Mouse (Mus musculus) stomach, embryonic 14.5 days (tissue): ENCODE data around the gene Apoa1. TPM values are rescaled to one million over a fixed set of nuclear protein-coding genes. Genes with fewer than 3 reads are reported as not detected.

Experiments
- ATAC-seq: fragments of 200-750 bp; cut with Nextera tagmentation; 2 replicates; pipeline ENCODE4 v1.8.0; 2017; ENCODE audit warnings: low read depth, moderate TSS enrichment; ENCODE audit not compliant: insufficient number of reproducible peaks, insufficient read depth, low FRiP score
- H3K27ac ChIP-seq: fragments of 300-500 bp; sonication (generic); 2 replicates; pipeline ENCODE4 v1.5.1; 2014; ENCODE audit warnings: mild to moderate bottlenecking, low read length, moderate library complexity, mixed read lengths
- H3K27me3 ChIP-seq: fragments of 300-500 bp; sonication (generic); 2 replicates; pipeline ENCODE4 v1.6.1; 2014; ENCODE audit warnings: low read length, control low read depth, mixed read lengths; ENCODE audit not compliant: control insufficient read depth, insufficient read depth
- H3K36me3 ChIP-seq: fragments of 300-500 bp; sonication (generic); 2 replicates; pipeline ENCODE4 v1.6.1; 2014; ENCODE audit warnings: mild to moderate bottlenecking, control low read depth, low read length, moderate library complexity, mixed read lengths; ENCODE audit not compliant: control insufficient read depth, insufficient read depth
- H3K4me1 ChIP-seq: fragments of 300-500 bp; sonication (generic); 2 replicates; pipeline ENCODE4 v1.6.1; 2014; ENCODE audit warnings: low read length, control low read depth, mixed read lengths; ENCODE audit not compliant: control insufficient read depth, insufficient read depth
- H3K4me2 ChIP-seq: fragments of 300-500 bp; sonication (generic); replicated peaks from 2 replicates; pipeline ENCODE4 v1.6.1; 2014; ENCODE audit warnings: low read depth, low read length, control low read depth
- H3K4me3 ChIP-seq: fragments of 300-500 bp; sonication (generic); 2 replicates; pipeline ENCODE4 v1.5.1; 2014; ENCODE audit warnings: low read depth, low read length, control low read depth
- H3K9ac ChIP-seq: fragments of 300-500 bp; sonication (generic); replicated peaks from 2 replicates; pipeline ENCODE4 v1.6.1; 2014; ENCODE audit warnings: low read depth, mild to moderate bottlenecking, control low read depth, low read length, moderate library complexity, mixed read lengths
- H3K9me3 ChIP-seq: fragments of 300-500 bp; sonication (generic); 2 replicates; pipeline ENCODE4 v1.6.1; 2016; ENCODE audit warnings: low read depth, low read length, control low read depth; ENCODE audit not compliant: control insufficient read depth
- WGBS: fragments of 180-500 bp; shearing (Covaris S2); extraction: QIAGEN DNeasy Blood & Tissue Kit; methylation state at CpG from one replicate; pipeline ENCODE4 v1.1.7; 2014; 5-methylcytosine and 5-hydroxymethylcytosine counted together
- polyA plus RNA-seq: library from polyadenylated mRNA; unstranded; fragments of >200 nt; fragmentation: Nextera tagmentation; extraction: Ambion mirVana; gene quantifications from 2 replicates; pipeline ENCODE4 v1.2.1, GENCODE M21; 2014

Gene Apoa1
- polyA plus RNA-seq, 1 experiment from 2014 or later = 70.2 TPM

DNA sequence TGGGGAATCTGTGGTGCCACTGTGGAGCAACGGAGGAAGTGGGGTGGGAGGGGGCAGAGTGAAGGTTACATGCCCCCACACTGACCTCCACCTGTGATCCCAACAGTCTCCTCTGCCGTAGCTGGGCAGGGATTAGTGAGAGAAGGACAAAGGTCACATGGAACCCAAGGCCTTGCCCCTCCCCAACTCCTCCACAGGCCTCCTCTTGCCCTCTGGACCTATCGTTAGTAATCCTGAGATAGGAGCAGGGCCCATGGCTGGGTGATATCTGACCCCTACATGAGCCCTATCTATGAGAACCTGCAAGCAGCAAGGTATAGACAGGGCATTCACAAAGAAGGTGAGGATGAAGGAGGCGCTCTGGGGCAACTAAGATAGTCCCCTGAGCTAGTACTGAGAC is 7.3 kb downstream of the Apoa1 start:
- H3K27me3 ChIP-seq = no peaks in the 10 kb centered on the region
- WGBS = 54% methylated on average over 4 of the region's 4 CpGs
- H3K27ac ChIP-seq = no peak overlapping the region
- H3K4me1 ChIP-seq = no peaks in the 10 kb centered on the region; the same call in 1 of the 2 replicates
- H3K36me3 ChIP-seq = no peaks in the 10 kb centered on the region
- no peaks in the 10 kb centered on the region for H3K9me3 ChIP-seq
- no peak overlapping the region for H3K4me3 ChIP-seq
- no peak overlapping the region for H3K4me2 ChIP-seq
- H3K9ac ChIP-seq = no peak overlapping the region
- ATAC-seq = no peak

DNA sequence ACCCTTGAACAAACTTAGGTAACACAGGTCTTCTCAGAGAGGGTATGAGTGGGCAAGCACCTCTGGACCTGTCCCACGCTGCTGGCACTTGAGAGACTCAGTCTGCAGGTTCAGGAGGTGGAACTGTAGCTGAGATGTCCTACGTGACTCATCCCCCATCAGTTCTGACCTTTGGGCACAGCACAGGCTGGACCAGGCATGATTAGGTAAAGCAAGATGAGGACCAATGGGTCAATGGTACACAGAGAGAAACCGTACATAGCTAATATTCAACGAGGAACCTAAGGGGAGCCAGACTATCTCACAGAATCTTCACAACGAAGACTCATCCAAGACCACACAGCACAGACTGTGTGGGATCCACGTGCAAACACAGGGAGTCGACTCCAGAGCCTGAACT is 10.5 kb downstream of the Apoa1 start:
- no peaks in the 10 kb centered on the region for H3K27me3 ChIP-seq
- WGBS = 87% methylated on average over 7 of the region's 7 CpGs
- H3K4me3 ChIP-seq = no peak overlapping the region
- H3K4me1 ChIP-seq = 0 out of 2 replicates have a peak, but pooled peaks cover 4% of the 10 kb centered on the region
- no peak overlapping the region for H3K4me2 ChIP-seq
- no peaks in the 10 kb centered on the region for H3K9me3 ChIP-seq
- no peaks in the 10 kb centered on the region for H3K36me3 ChIP-seq
- H3K9ac ChIP-seq = no peak overlapping the region
- no peak for ATAC-seq
- H3K27ac ChIP-seq = no peak overlapping the region

DNA sequence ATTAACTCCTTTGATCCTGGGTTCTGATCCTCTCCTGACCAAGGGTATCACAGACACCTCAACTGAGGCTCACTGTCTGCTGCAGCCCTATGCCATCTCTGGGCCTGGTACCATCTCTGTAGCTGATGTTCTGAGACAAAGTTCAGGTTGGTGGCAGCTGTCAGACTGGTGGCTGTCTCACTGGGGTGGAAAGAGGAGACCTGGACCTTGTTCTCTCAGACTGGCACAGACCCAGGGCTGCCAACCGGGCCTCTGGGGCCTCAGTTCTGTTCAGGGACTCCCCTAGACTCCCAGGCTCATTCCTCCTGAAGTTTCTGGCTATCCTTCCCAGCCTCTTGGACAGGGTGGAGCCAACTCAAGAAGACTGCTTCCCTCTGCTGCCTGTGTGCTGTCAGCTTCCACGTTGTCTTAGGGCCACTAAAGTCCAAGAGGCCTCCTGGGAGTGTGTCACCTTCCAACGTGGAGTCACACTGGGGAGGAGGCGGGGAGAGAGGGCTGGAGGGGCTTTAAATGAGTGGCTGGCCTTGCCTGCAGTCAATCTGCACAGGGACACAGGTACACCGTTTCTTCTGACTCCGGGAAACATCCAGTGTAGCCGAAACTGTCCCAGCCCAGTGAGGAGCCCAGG is 12.3 kb downstream of the Apoa1 start, which contains the start of gene Apoa4:
Apoa4 (plus strand) TSS at position 171 of the 628 bp plus-strand sequence.
- no peaks in the 10 kb centered on the region for H3K36me3 ChIP-seq
- no peak for ATAC-seq
- 67% methylated on average over 7 of the region's 7 CpGs for WGBS
- H3K4me3 ChIP-seq = no peak within 1 kb of the TSS
- no peak within 1 kb of the TSS for H3K27ac ChIP-seq
- H3K9ac ChIP-seq = no peak within 1 kb of the TSS
- 0 out of 2 replicates have a peak, but pooled peaks cover 4% of the 10 kb centered on the region for H3K4me1 ChIP-seq
- no peak within 1 kb of the TSS for H3K4me2 ChIP-seq
- H3K27me3 ChIP-seq = no peaks in the 10 kb centered on the region
- no peaks in the 10 kb centered on the region for H3K9me3 ChIP-seq

DNA sequence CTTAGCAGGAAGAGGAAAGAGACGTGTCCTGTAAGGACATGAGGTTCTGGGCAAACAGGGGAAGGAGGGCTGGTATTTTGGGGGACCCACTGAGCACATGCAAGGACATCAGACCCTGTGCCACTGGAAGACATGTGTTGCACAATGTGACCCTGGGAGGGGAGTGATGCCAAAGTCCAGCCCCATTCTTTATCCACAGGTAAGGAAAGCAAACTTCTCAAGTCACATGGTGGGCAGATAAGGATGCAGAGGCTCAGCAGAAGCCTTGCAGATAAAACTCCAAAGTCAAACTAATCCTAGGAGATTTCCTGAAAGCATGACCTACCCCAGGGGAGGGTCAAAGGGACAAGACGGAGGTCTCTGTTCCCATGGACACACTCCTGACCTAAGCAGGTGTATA is 13.4 kb downstream of the Apoa1 start:
- Histone ChIP-seq H3K4me3 (no peak overlapping the region), H3K36me3 (no peaks in the 10 kb centered on the region), H3K9ac (no peak overlapping the region), H3K9me3 (no peaks in the 10 kb centered on the region), H3K27me3 (no peaks in the 10 kb centered on the region), H3K4me2 (no peak overlapping the region), H3K27ac (no peak overlapping the region), H3K4me1 (0 out of 2 replicates have a peak, but pooled peaks cover 4% of the 10 kb centered on the region)
- ATAC-seq = peak; percentile 76
- 68% methylated on average over 2 of the region's 2 CpGs for WGBS

DNA sequence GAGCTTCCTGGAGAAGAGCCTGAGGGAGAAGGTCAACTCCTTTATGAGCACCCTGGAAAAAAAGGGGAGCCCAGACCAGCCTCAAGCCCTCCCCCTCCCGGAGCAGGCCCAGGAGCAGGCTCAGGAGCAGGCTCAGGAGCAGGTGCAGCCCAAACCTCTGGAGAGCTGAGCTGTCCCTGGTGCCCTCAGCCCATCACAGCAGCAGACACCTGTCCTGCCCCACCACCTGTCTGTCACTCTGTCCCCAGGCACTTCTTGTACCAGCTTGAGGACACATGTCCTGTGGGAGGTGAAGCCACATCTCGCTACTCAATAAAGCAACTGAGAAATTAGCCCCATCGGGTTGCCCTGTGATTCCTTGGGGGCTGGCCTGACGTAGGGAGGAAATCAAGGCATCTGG is 14.7 kb downstream of the Apoa1 start:
- no peaks in the 10 kb centered on the region for H3K27me3 ChIP-seq
- no peak overlapping the region for H3K4me2 ChIP-seq
- 0 out of 2 replicates have a peak, but pooled peaks cover 4% of the 10 kb centered on the region for H3K4me1 ChIP-seq
- WGBS = 70% methylated on average over 4 of the region's 4 CpGs
- no peak overlapping the region for H3K9ac ChIP-seq
- H3K9me3 ChIP-seq = no peaks in the 10 kb centered on the region
- no peak overlapping the region for H3K27ac ChIP-seq
- no peaks in the 10 kb centered on the region for H3K36me3 ChIP-seq
- no peak for ATAC-seq
- H3K4me3 ChIP-seq = no peak overlapping the region

DNA sequence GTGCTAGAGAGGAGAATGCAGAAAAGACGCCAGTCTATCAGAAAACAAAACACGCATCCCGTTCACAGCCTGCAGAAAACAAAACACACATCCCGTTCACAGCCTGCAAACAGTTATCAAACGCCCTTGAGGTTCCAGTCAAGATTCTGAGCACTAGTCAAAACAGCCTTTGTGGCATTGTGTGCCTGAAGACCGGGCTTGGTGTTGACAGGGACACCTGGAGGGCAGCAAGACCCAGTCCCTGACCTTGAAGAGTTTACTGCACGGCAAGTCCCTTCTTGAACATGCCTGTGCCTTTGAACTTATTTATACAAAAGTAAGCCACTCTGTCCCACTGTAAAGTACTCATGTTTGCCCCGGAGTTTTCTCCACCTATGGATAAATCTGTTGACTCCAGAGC is 15.2 kb downstream of the Apoa1 start:
- Histone ChIP-seq H3K4me2 (no peak overlapping the region), H3K36me3 (no peaks in the 10 kb centered on the region), H3K27me3 (no peaks in the 10 kb centered on the region), H3K4me3 (no peak overlapping the region), H3K9me3 (no peaks in the 10 kb centered on the region), H3K4me1 (0 out of 2 replicates have a peak, but pooled peaks cover 4% of the 10 kb centered on the region), H3K27ac (no peak overlapping the region), H3K9ac (no peak overlapping the region)
- 49% methylated on average over 8 of the region's 8 CpGs for WGBS
- no peak for ATAC-seq

DNA sequence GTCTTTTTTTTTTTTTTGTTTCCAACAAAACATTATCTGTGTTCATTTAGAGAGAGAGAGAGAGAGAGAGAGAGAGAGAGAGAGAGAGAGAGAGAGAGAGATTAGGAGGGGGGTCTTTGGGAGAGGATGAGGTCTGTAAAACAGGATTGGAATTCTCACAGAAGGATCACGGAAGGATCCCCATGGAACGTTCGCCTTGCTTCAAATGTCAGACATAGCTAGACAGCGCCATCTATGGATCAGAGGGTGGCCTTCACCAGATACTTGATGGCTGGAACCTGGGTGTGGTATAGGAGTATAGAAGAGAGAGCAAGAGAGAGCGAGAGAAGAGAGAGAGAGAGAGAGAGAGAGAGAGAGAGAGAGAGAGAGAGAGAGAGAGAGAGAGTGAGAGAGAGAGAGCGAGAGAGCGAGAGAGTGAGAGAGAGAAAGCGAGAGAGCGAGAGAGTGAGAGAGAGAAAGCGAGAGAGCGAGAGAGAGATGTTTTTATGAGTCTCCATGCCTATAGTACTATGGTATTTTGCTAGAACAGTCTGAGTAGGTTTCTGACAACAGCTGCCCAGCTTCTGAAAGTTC is 18.5 kb downstream of the Apoa1 start:
- 0 out of 2 replicates have a peak, but pooled peaks cover 4% of the 10 kb centered on the region for H3K4me1 ChIP-seq
- H3K4me3 ChIP-seq = no peak overlapping the region
- no peaks in the 10 kb centered on the region for H3K9me3 ChIP-seq
- 25% methylated on average over 11 of the region's 11 CpGs for WGBS
- no peaks in the 10 kb centered on the region for H3K36me3 ChIP-seq
- no peaks in the 10 kb centered on the region for H3K27me3 ChIP-seq
- no peak overlapping the region for H3K27ac ChIP-seq
- H3K9ac ChIP-seq = no peak overlapping the region
- H3K4me2 ChIP-seq = no peak overlapping the region
- ATAC-seq = peak; percentile 64; the same call in 1 of the 2 replicates

DNA sequence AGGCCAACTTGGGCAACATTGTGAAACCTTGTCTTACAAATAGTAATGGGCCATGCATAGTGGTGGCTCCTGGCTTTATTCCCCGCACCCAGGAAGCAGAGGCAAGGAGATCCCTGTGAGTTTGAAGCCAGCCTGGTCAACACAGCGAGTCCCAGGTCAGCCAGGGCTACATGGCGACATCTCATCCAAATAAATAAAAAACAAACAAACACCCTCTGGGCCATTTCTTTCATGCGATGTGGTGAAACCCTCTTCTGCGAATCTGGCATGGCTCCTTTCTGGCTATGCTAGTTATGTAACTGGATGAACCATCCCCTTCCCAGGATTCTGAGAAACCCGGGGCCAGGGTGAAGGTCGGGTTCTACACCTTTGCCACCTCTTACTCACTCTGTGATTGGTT is 27.8 kb downstream of the Apoa1 start:
- Histone ChIP-seq H3K27me3 (no peaks in the 10 kb centered on the region), H3K4me1 (no peaks in the 10 kb centered on the region), H3K4me3 (no peak overlapping the region), H3K9ac (no peak overlapping the region), H3K27ac (no peak overlapping the region), H3K9me3 (no peaks in the 10 kb centered on the region), H3K4me2 (no peak overlapping the region), H3K36me3 (no peaks in the 10 kb centered on the region)
- ATAC-seq = no peak
- 84% methylated on average over 7 of the region's 7 CpGs for WGBS
